Mouse (Mus musculus) intestine, postnatal 0 days (tissue): ENCODE results near the gene Sdad1. TPM values are rescaled to one million over a fixed set of nuclear protein-coding genes. Genes with fewer than 3 reads are reported as not detected.
A peak's percentile ranks its signal among the peaks of the same experiment; 100 is the strongest.

Source experiments
- ATAC-seq: fragments of 200-750 bp; cut with Nextera tagmentation; 2 replicates; pipeline ENCODE4 v1.8.0; 2017; ENCODE audit warnings: mild to moderate bottlenecking, moderate TSS enrichment, moderate library complexity
- H3K27ac ChIP-seq: fragments of 300-500 bp; sonication (generic); 2 replicates; pipeline ENCODE4 v1.5.1; 2014; ENCODE audit warnings: mild to moderate bottlenecking, low read depth, low read length, moderate library complexity
- H3K27me3 ChIP-seq: fragments of 300-500 bp; sonication (generic); replicated peaks from 2 replicates; pipeline ENCODE4 v1.6.1; 2014; ENCODE audit warnings: low read length, mixed read lengths; ENCODE audit not compliant: control insufficient read depth, insufficient read depth
- H3K36me3 ChIP-seq: fragments of 300-500 bp; sonication (generic); 2 replicates; pipeline ENCODE4 v1.6.1; 2014; ENCODE audit warnings: mild to moderate bottlenecking, moderate library complexity; ENCODE audit not compliant: control insufficient read depth, insufficient read depth
- H3K4me1 ChIP-seq: fragments of 300-500 bp; sonication (generic); replicated peaks from 2 replicates; pipeline ENCODE4 v1.6.1; 2014; ENCODE audit warnings: antibody characterized with exemption, low read length, mixed read lengths; ENCODE audit not compliant: control insufficient read depth, insufficient read depth
- H3K4me2 ChIP-seq: fragments of 300-500 bp; sonication (generic); replicated peaks from 2 replicates; pipeline ENCODE4 v1.6.1; 2014; ENCODE audit warnings: low read depth, mild to moderate bottlenecking, moderate library complexity
- H3K4me3 ChIP-seq: fragments of 300-500 bp; sonication (generic); 2 replicates; pipeline ENCODE4 v1.5.1; 2014; ENCODE audit warnings: low read depth, low read length
- H3K9ac ChIP-seq: fragments of 300-500 bp; sonication (generic); 2 replicates; pipeline ENCODE4 v1.6.1; 2014; ENCODE audit warnings: mild to moderate bottlenecking, low read depth, low read length
- H3K9me3 ChIP-seq: fragments of 300-500 bp; sonication (generic); 2 replicates; pipeline ENCODE4 v1.6.1; 2016; ENCODE audit warnings: mixed run types; ENCODE audit not compliant: control insufficient read depth
- CTCF ChIP-seq: sonication (generic); IDR thresholded peaks from 2 replicates; pipeline ENCODE4 v1.5.1; 2016; ENCODE audit warnings: low read depth, mild to moderate bottlenecking, control low read depth, antibody characterized with exemption, moderate library complexity
- WGBS: fragments of 180-500 bp; shearing (Covaris S2); extraction: QIAGEN DNeasy Blood & Tissue Kit; methylation state at CpG from one replicate; pipeline ENCODE4 v1.1.7; 2014; 5-methylcytosine and 5-hydroxymethylcytosine counted together
- polyA plus RNA-seq: library from polyadenylated mRNA; unstranded; fragments of >200 nt; fragmentation: Nextera tagmentation; extraction: Ambion mirVana; gene quantifications from 2 replicates; pipeline ENCODE4 v1.2.1, GENCODE M21; 2015

The Sdad1 gene
- polyA plus RNA-seq, 1 experiment from 2014 or later: 15.8 TPM

DNA sequence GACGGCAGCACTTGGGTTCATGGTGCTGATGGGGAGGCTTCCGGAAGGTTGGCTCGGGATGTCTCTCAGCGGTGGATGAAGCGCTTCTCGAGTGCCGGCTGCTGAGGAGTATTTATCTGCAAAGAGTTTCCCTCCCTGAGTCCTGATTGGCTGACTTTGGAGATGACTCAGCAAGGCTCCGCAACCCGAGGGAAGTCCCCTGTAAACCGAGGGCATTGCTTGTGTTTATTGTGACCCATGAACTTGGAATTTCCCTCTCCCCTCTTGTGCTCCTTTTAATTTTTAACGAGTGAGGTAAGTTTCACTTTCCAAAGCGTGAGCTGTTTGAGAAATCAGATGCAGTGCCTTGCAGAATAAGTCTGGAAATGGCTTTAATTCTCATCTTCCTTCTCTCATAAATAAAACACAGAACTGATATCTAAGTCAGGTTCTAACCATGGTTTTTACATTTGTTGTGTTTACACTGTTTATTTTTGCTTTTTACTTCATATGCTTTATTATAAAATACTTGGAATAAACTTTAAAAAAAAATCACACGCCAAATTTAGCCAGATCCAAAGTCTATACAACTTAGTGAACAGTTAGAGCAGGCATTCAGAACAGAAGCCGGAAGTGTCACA lies 38.6 kb upstream of the Sdad1 start, which contains the start of gene Cxcl10:
Gene Cxcl10, minus strand, starts transcription at position 96 of the 620 bp plus-strand sequence.
- Histone ChIP-seq H3K36me3 (no peaks in the 10 kb centered on the region), H3K4me3 (peak within 1 kb of the TSS; percentile 19), H3K27ac (no peak within 1 kb of the TSS), H3K9me3 (no peaks in the 10 kb centered on the region), H3K27me3 (no peaks in the 10 kb centered on the region), H3K4me1 (no peaks in the 10 kb centered on the region; the same call in none of the 2 replicates), H3K4me2 (peak within 1 kb of the TSS; percentile 57), H3K9ac (no peak within 1 kb of the TSS)
- 7% methylated on average over 14 of the region's 14 CpGs for WGBS
- no peak for TF ChIP-seq CTCF
- peak; percentile 76 for ATAC-seq

DNA sequence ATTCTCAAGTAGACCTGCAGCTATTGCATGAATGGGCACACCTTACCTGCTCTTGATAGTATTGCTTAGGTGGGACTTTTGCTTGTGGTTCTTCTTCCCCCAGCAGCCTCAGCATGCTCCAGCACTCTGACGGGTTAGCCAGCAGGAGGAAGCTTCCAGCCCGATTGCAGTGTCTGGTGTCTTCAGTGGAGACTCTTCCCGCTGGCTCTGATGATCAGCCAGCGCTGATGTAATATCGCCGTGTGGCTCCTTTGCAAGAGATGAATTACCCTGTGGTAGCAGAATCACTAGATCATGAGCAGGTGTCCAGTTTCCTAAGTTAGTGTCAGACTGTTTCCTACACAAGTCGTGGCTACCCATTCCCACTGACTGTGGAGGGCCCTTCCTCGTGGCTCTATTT lies 34.7 kb upstream of the Sdad1 start:
- no peak for TF ChIP-seq CTCF

DNA sequence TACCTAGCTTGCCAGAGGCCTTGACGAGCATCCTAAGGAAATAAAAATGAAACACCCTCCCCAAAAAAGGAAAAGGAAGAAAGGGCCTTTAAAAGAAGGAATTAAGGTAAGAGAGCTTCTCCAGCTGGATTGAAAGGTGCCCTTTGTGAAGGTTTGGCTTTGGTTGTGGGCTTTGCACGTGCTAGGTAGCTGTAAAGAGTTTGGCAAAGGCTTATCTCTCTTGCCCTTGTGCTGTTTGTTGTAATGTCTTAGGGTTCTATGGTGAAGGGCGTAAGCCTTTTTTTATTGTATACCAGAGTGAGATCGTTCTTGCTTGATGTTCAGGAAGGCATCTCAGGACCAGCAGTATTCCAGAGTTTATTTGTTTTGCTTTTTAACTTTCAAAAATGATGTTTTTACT lies 30.3 kb upstream of the Sdad1 start:
- Histone ChIP-seq H3K36me3 (no peaks in the 10 kb centered on the region), H3K9me3 (no peaks in the 10 kb centered on the region), H3K4me2 (no peak overlapping the region), H3K9ac (no peak overlapping the region), H3K27me3 (no peaks in the 10 kb centered on the region), H3K4me3 (no peak overlapping the region), H3K4me1 (no peaks in the 10 kb centered on the region), H3K27ac (no peak overlapping the region)
- 67% methylated on average over 4 of the region's 4 CpGs for WGBS
- ATAC-seq: no peak
- no peak for TF ChIP-seq CTCF

More for the DNA sequence above, 34.7 kb upstream of the Sdad1 start:
- Histone ChIP-seq H3K27me3 (no peaks in the 10 kb centered on the region), H3K4me2 (no peak overlapping the region), H3K4me3 (no peak overlapping the region), H3K36me3 (no peaks in the 10 kb centered on the region), H3K27ac (no peak overlapping the region), H3K9me3 (no peaks in the 10 kb centered on the region), H3K9ac (no peak overlapping the region), H3K4me1 (no peaks in the 10 kb centered on the region; the same call in none of the 2 replicates)
- no peak for ATAC-seq
- WGBS: 77% methylated on average over 8 of the region's 8 CpGs

DNA sequence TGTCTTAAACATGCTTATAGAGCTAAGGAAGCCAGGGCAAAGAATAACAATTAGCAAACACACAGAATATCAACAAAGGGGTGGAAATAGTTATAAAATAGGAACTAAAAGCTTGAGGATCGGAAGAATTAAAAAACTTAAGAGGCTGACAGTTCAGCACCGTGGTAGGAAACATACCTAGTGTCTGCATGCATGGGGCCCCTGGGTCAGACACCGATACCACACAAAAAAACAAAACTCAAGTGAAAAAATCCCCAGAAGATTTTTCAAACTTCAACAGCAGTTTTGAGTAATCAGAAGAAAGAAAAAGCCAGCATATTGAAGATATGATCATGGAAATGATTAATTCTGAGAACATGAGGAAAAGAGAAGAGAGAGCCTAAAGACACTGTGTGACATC lies 26.5 kb upstream of the Sdad1 start:
- no peak for ATAC-seq
- WGBS: 74% methylated on average over 3 of the region's 3 CpGs
- no peak for TF ChIP-seq CTCF

DNA sequence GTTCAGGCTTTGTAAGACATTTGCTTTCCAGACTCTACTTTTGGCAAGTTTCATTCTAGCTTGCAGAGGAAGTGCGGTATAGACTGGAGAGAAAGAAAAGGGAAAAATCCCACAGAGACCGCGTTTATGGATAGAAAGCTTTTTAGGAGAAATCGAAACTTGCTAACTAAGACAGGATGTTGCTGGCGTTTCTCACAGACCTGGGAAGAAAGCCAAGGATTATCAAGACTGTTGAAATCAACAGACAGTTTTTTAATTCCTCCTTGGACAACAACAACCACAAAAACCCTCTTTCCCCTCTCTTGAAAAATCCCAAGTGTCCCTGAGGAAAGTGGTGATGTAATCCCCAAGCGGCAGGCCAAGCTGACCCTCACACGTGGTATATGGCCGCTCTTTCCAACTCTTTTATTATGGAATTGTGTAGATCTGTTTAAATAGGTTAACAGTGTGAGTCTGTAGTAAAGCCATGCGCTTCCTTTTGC lies 22.1 kb upstream of the Sdad1 start:
- Histone ChIP-seq H3K27ac (peak overlapping the region; percentile 50), H3K27me3 (no peaks in the 10 kb centered on the region), H3K4me2 (peak overlapping the region; percentile 38), H3K36me3 (no peaks in the 10 kb centered on the region), H3K9me3 (no peaks in the 10 kb centered on the region), H3K4me3 (peak overlapping the region; percentile 12; the same call in 1 of the 2 replicates), H3K4me1 (no peaks in the 10 kb centered on the region; the same call in 1 of the 2 replicates), H3K9ac (no peak overlapping the region)
- no peak for TF ChIP-seq CTCF
- no peak for ATAC-seq
- WGBS: 51% methylated on average over 9 of the region's 9 CpGs

More for the DNA sequence above, 26.5 kb upstream of the Sdad1 start:
- H3K9ac ChIP-seq: no peak overlapping the region
- no peaks in the 10 kb centered on the region for H3K27me3 ChIP-seq
- no peak overlapping the region for H3K27ac ChIP-seq
- no peaks in the 10 kb centered on the region for H3K9me3 ChIP-seq
- no peaks in the 10 kb centered on the region; the same call in 1 of the 2 replicates for H3K4me1 ChIP-seq
- H3K4me2 ChIP-seq: no peak overlapping the region
- H3K36me3 ChIP-seq: no peaks in the 10 kb centered on the region
- H3K4me3 ChIP-seq: no peak overlapping the region

DNA sequence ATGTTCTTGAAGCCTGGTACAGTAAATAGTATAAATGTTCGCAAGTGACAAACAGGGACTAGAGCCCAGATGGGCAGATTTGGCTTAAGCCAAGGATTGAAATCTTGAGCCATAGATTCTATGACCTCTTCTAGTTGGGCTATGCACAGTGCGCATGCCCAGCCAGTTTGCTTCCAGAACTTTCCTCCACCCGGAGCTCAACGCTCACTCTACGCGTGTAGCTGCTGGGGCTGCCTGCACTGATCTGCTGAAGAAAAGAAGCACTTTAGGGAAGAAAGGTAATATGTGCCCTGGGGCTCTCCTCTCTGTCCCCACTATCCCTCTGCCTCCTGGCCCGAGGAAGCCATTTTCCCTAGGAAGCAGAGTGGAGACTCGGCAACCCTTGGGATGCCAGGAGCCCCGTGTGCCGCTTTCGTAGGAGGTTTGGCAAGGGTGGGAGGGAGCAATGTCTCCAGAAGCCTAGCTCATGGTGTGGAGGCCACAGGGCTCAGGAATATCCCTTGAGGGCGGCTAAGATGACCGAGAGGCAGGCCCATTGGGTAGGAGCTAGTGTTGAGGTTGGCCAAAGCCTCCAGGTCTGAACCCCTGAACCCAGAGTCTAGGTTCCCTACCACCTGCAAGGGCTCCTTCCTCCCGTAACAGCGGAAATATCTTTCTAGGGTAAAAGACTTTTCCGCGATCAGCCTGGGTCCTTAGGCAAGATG lies 21.5 kb upstream of the Sdad1 start, which contains the start of gene Art3:
Gene Art3, plus strand, starts transcription at position 193 of the 704 bp plus-strand sequence.
- H3K27ac ChIP-seq: peak within 1 kb of the TSS; percentile 50
- peak within 1 kb of the TSS; percentile 38 for H3K4me2 ChIP-seq
- peak within 1 kb of the TSS; percentile 12; the same call in 1 of the 2 replicates for H3K4me3 ChIP-seq
- no peaks in the 10 kb centered on the region for H3K9me3 ChIP-seq
- H3K27me3 ChIP-seq: no peaks in the 10 kb centered on the region
- H3K4me1 ChIP-seq: no peaks in the 10 kb centered on the region; the same call in 1 of the 2 replicates
- no peak within 1 kb of the TSS for H3K9ac ChIP-seq
- TF ChIP-seq CTCF: no peak
- H3K36me3 ChIP-seq: no peaks in the 10 kb centered on the region
- ATAC-seq: no peak
- 84% methylated on average over 17 of the region's 17 CpGs for WGBS
